Mouse (Mus musculus): ENCODE results near the gene Mthfsd.

The Mthfsd gene

GRCm38 (mm10) chr8:121071454-121071853, 36.7 kb downstream of the Mthfsd start:
- DNase-seq = no peak

- DNase-seq = no peak
Measured at GRCm38 (mm10) chr8:121063649-121064048, 44.5 kb downstream of the Mthfsd start.

- no peak for DNase-seq
Measured at GRCm38 (mm10) chr8:121062521-121062920, 45.7 kb downstream of the Mthfsd start.

GRCm38 (mm10) chr8:121059098-121059497, 49.1 kb downstream of the Mthfsd start:
- DNase-seq = no peak

- no peak for DNase-seq
Measured at GRCm38 (mm10) chr8:121058081-121058480, 50.1 kb downstream of the Mthfsd start.

- DNase-seq = no peak
Measured at GRCm38 (mm10) chr8:121047441-121047840, 60.8 kb downstream of the Mthfsd start.

GRCm38 (mm10) chr8:121043719-121044440, 64.3 kb downstream of the Mthfsd start:
- no peak for DNase-seq
